Mouse (Mus musculus) thymus, postnatal 4 days (tissue): ENCODE measurements at regions not wholly inside any gene's neighbourhood (a gene's known extent, or its start where the extent isn't known, plus 50 kb on each side); places are given as distances from the start of the nearest gene placed in this dataset.

Source experiments
- DNase-seq: peaks from one replicate; pipeline ENCODE4 v3.0.0; 2021

DNA sequence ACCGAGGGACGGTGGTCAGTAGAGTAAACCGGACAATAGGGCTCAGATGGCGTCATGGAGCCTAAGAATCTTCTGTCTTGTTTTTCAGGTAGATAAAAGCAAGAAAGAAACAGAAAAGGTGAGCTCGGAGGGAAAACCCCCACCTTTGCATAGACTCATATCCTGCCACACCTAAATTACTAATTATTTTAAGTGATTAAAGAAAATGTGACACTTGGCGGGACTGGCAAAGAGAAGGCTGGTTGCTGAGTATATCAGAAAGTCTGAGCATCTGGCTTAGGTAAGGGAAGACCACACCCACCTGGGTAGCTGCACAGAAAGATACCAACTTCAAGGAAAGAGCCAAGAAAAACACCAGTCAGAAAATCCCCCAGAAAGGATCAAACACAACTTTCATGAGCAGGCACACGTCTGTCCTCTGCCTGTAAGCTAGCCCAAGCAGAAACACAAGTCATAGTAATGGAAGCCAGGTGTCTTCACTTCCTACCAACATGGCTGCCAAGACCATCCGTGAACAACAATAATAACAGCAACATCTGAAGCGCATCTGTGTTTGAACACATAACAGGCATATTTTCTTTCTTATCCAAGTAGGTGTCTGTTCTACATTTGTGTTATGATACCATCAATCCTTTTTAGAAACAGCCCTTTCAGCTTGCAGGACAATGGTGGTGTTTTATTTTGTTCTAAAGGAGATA lies 198.3 kb upstream of the Jarid2 start:
- DNase-seq, result no peak

DNA sequence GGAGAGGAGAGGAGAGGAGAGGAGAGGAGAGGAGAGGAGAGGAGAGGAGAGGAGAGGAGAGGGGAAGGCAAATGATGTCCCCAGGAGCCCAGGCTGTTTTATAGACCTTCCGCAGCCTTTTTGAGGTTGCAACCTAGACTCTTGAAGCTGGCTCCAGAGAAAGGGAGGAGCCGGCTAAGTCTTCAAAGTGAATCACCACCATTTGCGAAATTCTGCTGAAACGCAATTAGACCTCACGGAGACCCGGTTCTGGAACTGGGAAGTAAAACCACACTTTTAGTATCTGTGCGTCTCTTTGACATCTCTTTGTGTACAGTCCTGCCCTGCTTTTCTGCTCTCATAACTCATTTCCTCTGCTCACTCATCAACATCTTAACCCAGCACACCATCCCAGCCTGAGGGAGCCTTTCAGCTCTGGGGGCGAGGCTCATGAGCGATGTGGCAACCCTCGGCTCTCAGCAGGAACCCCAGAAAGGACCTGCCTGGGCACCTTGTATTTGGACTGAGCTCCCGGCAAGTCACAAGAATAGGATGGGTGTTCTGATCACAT lies 196.6 kb upstream of the Jarid2 start:
- no peak for DNase-seq

DNA sequence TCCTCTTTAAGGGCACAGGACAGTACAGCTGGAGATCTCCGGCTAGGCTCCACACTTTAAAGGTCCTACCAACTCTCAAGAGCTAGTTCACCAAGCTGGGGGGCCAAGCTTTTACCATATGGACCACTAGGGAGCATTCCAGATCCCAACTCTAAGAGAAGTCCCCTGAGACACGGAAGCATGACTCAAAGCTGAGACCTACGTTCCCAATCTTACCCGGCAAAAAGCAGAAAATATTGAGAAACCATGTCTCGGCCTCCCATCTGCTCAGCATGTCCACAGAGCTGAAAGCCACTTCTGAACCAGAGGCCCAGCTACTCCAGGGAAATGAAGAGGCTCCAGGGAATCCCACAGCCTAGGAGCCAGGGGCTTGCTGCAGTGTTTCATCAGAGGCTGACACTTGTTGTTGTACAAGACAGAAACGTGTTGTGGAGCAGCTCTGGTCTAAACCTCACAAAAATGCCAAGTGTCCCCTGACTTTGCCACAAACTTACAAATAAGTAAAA lies 194.6 kb upstream of the Jarid2 start:
- no peak for DNase-seq

DNA sequence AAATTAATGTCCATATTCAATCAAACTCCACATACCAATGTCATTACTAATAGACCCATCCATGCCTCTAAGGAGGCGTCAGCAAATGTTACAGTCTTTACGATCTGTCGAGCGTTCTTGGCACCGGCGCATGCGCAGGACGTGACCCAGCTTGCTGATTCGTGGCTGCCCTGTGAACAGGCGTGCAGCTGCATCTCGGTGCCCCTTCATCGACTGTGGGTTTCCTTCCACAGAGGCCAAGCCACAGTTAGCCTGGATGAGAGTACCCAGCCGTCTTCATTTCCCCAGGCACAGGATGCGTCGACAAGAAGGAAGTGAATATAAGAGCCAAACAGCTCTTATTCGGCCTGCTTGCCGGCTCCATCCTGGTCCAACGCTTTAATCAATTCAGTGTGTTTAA lies 193.8 kb upstream of the Jarid2 start:
- peak; percentile 89 for DNase-seq

DNA sequence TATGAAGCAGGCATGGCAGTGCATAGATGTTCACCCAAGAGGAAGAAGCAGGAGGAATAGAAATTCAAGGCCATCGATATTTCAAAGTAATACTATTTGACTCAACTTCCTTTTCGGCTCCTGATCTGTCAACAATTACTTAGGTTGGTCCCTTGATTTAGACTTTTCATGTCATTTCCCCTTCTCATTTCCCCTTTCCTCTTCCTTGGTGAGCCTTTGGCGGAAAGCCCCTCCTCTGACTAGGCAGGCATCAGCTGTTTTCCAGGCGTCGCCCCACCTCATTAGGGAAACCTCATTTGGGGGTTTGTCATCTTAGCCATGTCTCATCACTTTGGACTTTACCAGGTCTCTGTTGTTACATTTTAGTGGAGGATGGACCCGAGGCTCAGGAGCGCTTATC lies 191.0 kb upstream of the Jarid2 start:
- DNase-seq, result no peak

DNA sequence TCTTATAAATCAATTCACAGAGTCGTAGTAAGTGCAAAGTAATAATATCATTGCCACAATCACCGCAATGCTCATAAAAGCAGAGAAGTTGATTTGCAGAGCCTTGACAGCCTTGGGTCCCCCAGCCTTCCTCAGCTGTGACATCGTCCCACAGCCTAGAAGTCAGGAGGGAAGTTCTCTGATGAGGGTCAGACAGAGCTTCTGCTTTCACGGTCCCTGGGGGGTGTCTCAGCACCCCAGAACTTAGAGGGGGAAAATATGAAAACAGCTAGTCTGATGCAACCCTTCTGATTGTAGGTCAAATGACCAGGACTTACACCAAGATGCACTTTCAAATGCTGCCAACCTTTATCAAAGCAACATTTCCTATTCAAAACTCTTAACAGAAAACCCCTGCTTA lies 188.9 kb upstream of the Jarid2 start:
- no peak for DNase-seq

DNA sequence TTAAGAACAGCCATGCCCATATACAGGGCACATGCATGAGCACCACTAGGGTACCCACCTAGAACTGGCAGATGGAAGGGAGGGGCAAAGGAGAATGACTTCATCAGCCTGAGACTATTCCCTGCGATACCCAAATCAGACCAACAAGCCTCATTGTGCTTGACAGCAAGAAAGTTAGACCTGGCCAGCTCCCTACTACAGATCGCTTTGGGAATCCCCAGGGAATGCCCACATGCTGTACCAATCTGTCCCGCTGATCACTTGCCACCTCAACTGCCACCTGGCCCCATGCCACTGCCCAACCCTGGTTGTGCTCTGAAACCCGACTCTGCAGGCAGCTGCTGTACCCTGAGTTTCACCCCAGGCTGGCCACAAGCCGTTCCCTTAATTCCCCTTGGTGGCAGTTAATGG lies 188.0 kb upstream of the Jarid2 start:
- no peak for DNase-seq

DNA sequence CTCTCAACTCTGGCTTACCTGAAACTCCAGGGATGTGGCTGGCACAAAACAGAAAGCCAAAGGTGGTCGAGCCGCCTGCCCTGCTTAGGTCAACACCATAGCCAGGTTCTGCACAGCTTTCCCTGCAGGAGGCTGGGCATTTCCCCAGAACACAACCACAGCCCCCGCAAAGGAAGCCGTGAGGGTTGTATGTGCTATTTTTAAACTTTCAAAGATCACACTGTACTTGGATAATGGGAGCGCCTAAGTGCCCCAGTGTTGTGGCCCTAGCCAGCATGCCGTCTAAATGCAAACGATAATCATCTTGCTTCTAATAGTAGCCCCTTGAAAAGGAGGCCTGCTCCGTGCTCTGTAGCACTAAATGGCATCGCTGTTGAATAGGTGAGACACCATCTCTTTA lies 184.5 kb upstream of the Jarid2 start:
- no peak for DNase-seq

DNA sequence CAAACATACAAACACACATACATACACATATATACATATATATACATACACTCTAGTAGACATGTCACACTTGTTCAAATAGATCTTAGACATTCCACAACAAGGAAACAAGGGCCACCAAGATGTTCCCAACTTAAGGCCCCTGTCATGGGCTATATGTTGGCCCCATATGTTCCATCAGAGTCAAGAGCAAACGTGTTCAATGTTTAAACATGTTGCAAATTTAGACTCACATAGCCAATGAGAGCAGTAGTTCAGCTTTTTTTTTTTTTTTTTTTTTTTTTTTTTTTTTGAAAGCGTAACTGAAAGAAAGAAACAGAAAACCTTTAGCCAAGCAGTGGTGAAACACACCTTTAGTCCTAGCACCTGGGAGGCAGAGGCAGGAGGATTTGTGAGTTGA lies 183.0 kb upstream of the Jarid2 start:
- DNase-seq, result no peak

DNA sequence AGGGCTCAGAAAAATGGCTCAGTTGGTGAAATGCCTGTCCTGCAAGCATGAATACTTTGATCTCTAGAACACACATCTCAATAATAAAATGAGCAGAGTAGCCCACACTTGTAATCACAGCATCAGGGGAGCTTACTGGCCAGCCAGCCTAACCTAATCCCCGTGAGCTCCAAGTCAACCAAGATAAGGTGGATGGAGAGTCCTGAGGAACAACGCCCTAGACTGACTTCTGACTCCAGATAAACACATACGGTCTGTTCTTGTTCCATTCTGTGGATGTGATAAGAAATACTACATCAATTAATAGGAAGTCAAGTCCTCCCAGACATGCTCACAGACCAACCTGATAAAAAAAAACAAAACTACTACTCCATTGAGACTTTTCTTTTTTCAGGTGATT lies 180.4 kb upstream of the Jarid2 start:
- DNase-seq, result no peak

DNA sequence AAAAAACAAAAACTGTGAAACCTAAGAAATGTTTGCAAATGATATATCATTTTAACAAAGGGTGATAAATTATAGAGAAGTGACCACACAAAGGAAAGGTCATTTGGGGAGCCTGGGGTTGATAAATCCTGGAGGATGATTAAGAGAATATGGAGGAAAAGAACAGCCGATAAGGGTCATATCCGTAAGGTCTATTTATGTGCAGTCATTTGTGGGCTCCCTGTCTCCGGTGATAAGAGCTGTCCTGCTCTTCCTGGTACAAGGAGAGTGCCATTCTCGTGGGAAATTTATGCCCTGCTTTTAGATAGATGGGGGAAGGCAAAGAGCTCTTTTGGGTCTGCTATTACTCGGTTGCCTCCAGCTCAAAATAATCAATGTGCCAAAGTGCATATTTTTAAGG lies 175.9 kb upstream of the Jarid2 start:
- no peak for DNase-seq

DNA sequence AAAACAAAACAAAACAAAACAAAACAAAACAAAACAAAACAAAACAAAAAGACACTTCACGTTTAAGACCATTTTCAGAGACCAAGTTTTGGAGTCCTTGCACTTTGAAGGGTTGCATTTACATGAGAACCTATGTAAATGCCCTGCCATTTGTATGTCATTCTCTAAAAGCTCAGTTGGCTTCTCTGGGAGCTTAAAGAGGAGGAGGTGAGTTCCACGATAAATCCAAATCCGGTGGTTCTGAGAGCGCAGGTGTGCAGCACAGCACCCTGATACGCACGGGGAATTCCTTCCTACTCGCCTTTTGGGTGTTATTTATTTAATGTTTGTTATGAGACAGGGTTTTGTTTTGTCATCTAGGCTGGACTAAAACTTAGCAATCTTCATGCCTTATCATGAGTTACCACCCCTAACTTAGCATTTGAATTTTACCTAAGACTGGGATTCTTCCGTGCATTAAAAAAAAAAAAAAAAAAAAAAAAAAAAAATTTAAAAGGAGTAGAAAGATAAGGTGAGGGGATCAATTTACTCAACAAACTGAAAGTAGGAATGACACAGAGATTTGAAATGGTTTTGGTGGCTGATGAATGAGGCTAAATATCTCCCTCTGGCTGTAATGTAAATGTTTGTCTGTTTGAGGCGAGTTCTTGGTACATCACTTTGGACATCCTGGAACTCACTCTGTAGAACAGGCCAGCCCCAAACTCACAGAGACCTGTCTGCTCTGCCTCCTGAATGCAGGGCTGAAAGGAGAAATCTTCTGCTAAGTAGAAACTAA lies 174.4 kb upstream of the Jarid2 start:
- DNase-seq, result no peak

DNA sequence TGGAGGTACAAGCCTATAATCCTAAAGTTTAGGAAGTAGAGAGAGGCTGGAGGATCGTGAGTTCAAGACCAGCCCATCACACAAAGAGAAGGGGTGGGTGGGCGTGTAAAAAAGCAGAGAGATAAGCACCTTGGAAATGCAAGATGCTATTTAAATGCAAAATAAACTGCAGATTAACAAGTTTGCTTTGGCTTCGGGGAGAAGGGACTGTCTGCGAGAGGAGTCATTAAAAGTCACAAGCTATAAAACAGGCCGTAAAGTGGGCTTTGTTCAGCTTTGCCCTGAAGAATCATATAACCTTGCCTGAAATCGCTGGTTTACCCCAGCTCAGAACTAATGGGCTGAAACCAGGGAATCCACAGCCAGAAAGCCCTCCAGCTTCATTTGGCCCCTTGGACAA lies 173.3 kb upstream of the Jarid2 start:
- no peak for DNase-seq

DNA sequence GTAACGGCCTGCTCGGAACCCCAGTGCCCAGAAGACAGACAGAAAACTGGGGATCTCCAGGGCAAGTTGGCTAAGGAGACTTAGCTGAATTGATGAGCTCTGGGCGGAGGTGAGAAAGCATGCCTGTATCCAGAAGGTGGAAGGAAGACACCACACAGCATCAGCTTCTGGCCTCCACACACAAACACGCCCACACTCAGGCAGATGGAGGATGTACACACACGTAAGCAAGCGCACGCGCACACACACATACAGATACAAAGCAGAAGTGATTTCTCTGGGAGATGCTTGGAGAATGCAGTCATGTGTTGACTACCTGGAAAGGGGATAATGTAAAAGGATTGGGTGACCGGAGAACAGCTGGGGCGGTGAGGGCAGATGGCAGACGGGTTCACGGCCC lies 171.2 kb upstream of the Jarid2 start:
- DNase-seq, result no peak

DNA sequence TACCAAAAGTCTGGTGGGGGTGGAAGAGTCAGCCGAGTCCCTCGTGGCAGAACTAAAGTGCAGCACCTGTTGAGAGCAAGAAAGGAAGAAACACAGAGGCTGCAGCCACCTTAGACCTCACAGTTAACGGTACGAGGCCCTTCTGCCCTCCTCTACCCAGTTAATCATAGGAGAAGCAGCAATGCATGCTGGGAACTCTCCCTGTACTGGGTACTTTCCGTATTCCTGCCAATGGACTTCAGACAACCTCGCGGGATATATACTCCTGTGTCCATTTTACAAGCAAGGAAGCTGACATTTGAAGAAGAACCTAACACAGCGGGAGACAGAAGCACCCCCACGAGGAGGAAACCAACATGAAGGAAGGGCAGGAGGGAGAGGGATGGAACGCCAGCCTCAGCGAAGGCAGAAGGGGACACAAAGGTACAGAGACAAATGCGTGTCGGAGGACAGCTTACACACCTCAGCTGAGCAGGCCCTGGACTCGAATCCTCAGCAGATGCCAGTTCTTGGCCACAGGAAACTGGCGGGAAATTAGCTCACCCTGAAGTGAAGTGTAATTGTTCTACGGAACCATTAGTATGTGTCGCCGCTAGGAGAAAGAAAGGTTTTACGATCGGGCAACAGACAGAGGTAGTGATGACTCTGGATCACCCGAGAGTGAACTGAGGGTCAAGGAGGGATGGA lies 170.6 kb upstream of the Jarid2 start:
- DNase-seq, result no peak

DNA sequence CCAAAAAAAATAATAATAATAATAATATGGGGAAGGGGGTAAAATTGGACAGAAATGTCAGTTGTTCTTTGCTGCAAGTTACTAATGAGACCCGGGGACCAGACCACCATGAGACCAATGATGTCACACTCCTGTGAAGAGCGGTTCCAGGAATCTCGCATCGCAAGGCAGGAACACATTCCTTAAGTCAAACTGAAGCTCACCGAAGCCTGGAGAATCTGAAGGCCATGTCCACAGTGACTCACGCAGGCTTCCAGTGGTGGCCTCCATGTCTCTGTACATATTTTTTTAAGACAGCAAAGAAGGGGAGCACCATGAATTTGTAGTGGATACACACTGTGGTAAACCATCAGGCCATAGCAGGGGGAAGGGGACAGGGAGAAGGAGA lies 170.1 kb upstream of the Jarid2 start:
- no peak for DNase-seq

DNA sequence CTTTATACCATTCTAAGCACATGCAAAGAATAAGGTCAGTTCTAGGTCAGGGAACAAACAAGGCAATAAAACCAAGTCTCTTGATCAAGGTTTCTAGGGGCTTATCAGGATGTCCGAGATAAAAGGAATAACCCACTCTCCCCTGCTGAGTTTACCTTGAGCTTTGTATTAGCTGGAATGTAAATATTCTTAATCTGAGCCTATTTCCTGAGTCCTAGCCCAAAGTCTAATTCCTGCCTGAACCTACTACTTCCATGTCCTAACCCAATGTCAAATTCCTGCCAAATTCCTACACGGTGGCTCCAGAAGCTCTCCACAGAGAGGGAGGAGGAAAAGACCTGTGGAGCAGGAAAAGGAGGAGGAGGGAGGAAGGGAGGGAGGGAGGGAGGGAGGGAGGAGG lies 169.6 kb upstream of the Jarid2 start:
- DNase-seq, result no peak

DNA sequence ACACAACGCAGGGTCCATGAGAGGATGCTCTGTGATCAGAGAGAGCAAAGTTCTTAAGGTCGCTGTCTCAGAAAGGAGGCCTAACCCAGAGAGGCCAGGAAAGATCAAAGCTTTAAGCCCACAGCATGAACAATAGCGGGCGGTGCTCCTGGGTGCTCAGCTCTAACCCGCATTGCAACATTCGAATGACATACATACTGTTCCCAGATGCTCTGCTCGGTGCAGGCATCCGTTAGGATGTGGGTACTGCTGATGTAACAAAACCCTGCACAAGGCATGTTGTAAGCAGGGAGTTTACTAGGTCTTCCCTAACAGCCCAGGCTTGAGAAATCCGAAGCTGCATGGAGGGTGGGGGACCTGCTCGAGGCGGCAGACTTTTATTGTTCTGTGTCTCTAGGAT lies 164.6 kb upstream of the Jarid2 start:
- DNase-seq, result no peak

DNA sequence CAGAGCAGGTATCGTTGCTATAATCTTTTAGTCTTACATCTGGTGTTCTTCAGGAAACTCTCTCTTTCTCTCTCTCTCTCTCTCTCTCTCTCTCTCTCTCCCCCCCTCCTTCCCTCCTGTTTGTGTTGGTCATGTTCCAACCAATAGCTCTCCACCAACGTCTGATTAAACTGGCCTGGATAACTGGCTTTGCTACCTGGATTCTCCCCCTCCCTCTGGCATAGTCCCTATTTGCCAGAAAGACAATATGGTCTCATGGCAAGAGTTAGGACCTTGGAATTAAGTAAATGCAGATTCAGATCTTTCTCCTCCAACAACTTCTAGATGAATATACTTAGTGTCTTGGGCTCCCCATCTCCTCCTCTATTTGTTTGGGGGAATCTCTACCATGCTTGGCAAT lies 161.6 kb upstream of the Jarid2 start:
- DNase-seq, result no peak

DNA sequence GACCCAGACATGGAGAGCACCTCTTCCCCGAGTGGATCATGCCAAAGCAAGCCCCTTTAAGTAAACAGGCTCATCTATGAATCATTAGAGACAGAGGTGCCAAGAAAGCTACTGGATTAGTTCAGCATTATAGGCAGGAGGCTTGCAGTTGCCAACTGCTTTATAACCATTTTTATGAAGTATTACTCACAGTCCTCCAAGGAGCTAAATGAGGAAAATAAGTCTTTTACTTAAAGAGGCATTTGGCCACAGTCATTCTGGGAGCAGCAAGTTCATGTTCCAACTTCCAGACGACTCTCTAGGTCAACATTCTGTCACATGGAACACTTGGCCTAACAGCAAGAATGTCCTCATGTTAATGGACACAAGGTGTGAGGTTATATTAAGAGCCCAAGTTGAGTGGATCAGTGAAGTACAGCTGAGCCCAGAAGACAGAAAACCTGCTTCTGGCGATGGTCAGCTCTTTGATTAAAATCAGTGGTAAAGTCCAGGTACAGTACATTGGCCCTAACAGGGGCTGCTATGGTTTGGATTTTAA lies 160.0 kb upstream of the Jarid2 start:
- DNase-seq, result no peak

DNA sequence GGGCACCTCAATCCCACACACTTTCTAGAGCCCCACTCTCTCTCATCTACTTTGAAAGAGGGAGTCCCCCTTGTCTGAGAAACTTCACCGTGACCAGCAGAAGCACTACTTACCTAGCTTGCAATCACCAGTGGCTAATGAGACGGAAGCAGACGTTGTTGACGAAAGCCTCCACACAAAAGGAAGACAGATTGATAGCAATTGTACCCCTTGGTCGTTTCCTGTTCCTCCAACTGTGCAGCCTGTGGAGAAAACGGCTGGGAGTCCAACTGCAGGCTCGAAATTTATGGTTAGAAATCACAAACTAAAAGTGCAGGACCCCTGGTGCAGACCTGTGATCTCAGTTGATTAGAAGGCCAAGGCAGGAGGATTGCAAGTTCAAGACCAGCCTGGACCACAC lies 155.8 kb upstream of the Jarid2 start:
- no peak for DNase-seq

DNA sequence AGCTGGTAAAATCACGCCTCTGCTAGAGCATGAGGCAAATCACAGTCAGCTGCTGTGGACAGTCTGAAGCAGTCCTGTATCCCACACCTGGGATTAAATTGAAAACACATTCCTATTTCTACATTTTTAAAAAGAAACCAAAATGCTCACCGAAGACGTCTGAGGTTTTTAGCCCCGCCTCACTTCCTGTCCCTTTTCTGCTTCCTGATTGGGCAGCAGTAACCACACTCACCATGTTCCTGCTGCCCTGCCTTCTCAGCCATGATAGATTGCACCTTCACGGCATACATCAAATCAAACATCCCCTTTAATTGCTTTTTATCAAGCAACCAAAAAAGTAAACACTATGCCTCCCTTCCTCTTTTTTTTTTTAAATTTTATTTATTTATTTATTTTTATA lies 150.1 kb upstream of the Jarid2 start:
- no peak for DNase-seq

DNA sequence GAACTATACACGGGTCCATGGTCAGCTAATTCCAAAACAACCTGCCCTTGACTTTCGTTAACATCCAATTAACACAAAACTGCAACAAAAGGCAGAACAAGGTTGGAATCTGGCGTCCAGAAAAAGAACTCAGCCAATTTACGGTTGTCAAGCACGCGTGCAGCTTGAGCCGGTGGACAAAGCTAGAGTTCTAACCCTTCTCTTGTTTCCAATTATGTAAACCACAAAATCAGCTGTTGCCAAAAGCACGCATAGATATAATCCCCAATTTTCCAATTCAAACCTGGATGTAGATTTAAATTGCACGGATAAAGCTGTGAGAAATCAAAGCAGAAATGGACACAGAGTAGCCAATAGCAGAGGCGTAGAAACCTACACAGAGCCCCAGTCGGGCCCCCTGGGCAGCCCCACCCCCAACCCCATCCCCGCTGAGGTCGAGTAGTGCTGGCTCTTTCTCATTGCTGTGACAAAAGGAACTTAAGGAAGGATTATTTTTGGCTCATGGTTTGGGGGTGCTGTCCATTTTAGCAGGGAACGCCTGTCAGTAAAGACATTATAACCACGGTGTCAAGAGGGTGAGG lies 149.0 kb upstream of the Jarid2 start:
- DNase-seq, result no peak
